Mouse (Mus musculus) cortical plate, adult 2 months (tissue): ENCODE results near the gene Gm5767.

Experiments
- CTCF ChIP-seq: fragments of 200-500 bp; IDR thresholded peaks from 2 replicates; pipeline ENCODE4 v1.5.1; 2011; ENCODE audit warnings: mild to moderate bottlenecking, control low read depth, low read length; ENCODE audit not compliant: insufficient read depth; ENCODE audit errors: extremely low read depth
- POLR2A ChIP-seq: fragments of 200-500 bp; IDR thresholded peaks from 2 replicates; pipeline ENCODE4 v1.6.1; 2011; ENCODE audit warnings: mild to moderate bottlenecking, low read length, control low read depth; ENCODE audit not compliant: insufficient read depth; ENCODE audit errors: extremely low read depth

GRCm38 (mm10) chr16:8665367-8665766, 15.2 kb upstream of the Gm5767 start:
- TF ChIP-seq CTCF (no peak), POLR2A (no peak)
